Comparison of ENCODE assay signal across 8 mouse cellular contexts in the genomic region with DNA sequence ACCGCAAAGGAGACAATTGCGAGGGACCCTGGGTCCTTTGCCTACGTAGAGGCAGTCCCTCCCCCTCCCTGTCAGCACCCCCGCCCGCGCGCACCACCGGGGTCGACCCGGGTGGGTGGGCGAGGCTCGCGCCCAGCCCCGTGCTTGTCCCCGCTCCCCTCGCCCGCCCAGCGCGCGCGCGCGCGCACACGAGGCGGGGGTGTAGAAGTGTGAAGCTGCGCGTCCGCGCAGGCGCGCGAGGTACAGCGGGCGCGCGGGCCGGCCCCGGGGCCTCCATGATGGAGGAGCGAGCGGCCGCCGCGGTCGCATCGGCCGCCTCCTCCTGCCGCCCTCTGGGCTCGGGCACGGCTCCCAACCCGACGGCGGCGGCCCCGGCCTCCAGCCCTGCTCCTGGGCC. TPM values are rescaled to one million over a fixed set of nuclear protein-coding genes. Genes with fewer than 3 reads are reported as not detected.
DNase-seq lines count a peak whose midpoint lies in the region; ATAC-seq and TF ChIP-seq lines count a peak whose summit lies in the region.

No protein-coding gene starts in this region.

- POLR2A ChIA-PET in Patski (lab: Charles Lee), result no interaction called here

- peaks cover 24% of the 10 kb centered on the region for H3K4me1 ChIP-seq in cerebellum, adult 2 months (ENCODE audit: control insufficient read depth, insufficient read depth, low read length)
- peaks cover 40% of the 10 kb centered on the region for H3K4me1 ChIP-seq in forebrain, postnatal 0 days (ENCODE audit: insufficient read depth)

- TF ChIP-seq CTCF in Patski (IDR thresholded peaks at IDR 0.05), result no peak
- no peak for TF ChIP-seq CTCF in cerebellum, adult 2 months (IDR thresholded peaks at IDR 0.05; ENCODE audit: borderline replicate concordance, insufficient read depth, low read depth, low read length)
- no peak for TF ChIP-seq CTCF in forebrain, postnatal 0 days (IDR thresholded peaks at IDR 0.05; ENCODE audit: low read depth)

- no peak for DNase-seq in Patski (ENCODE audit: low read depth, low spot score)
- DNase-seq in cerebellum, adult 2 months, result peak in 1 of 2 experiments; percentile 86
- DNase-seq in forebrain, postnatal 0 days, result peak; percentile 95
- peak; percentile 81 for DNase-seq in heart, postnatal 4 days
- DNase-seq in layer of hippocampus, postnatal 14 days (ENCODE audit: low spot score in 2 of 2), result peak; percentile 75 to 81
- peak; percentile 80 for DNase-seq in lung, postnatal 14 days
- peak; percentile 93 for DNase-seq in retina, postnatal 1 day
- peak; percentile 71 for DNase-seq in urinary bladder, postnatal 25 days (ENCODE audit: low spot score)

- H3K36me3 ChIP-seq in forebrain, postnatal 0 days (ENCODE audit: insufficient read depth), result no peaks in the 10 kb centered on the region

- CTCF ChIA-PET in Patski (lab: Charles Lee), result no interaction called here

- peak; percentile 52 for ATAC-seq in Patski
- ATAC-seq in forebrain, postnatal 0 days, result peak; percentile 83

- peak; percentile 44; the same call in 1 of the 2 replicates for TF ChIP-seq POLR2A in cerebellum, adult 2 months (IDR thresholded peaks at IDR 0.05; ENCODE audit: borderline replicate concordance, insufficient read depth, low read length)

- peak overlapping the region; percentile 90 for H3K4me3 ChIP-seq in cerebellum, adult 2 months (replicated peaks; ENCODE audit: insufficient read depth, low read depth, low read length)
- H3K4me3 ChIP-seq in forebrain, postnatal 0 days (ENCODE audit: low read depth, low read length), result peak overlapping the region; percentile 96

- in situ Hi-C loops in Patski (cut with MboI; ENCODE audit: low pct_unique_long_range_greater_than_20kb), result no loop called here

- peak overlapping the region; percentile 81 for H3K27ac ChIP-seq in cerebellum, adult 2 months (ENCODE audit: insufficient read depth, low read length)
- H3K27ac ChIP-seq in forebrain, postnatal 0 days (ENCODE audit: low read depth, low read length), result peak overlapping the region; percentile 98

- H3K4me2 ChIP-seq in forebrain, postnatal 0 days (ENCODE audit: low read depth), result peak overlapping the region; percentile 88

- H3K9ac ChIP-seq in forebrain, postnatal 0 days, result peak overlapping the region; percentile 99

- under 1% methylated on average over 51 of the region's 55 CpGs for WGBS in cerebellum, adult 2 months
- WGBS in forebrain, postnatal 0 days, result 0% methylated on average over 54 of the region's 55 CpGs

- no peaks in the 10 kb centered on the region for H3K27me3 ChIP-seq in Patski
- no peaks in the 10 kb centered on the region for H3K27me3 ChIP-seq in cerebellum, adult 2 months (ENCODE audit: control insufficient read depth, insufficient read depth, low read length)
- no peaks in the 10 kb centered on the region for H3K27me3 ChIP-seq in forebrain, postnatal 0 days (ENCODE audit: insufficient read depth, low read length)

- no peaks in the 10 kb centered on the region for H3K9me3 ChIP-seq in forebrain, postnatal 0 days (ENCODE audit: low read length)

RNA-seq across cellular contexts. Expression of gene Strn4, which starts 0.4 kb away (rescaled TPM):
- 90.0 TPM for polyA plus RNA-seq in Patski (2021)
- 158 and 160 TPM in 2 replicates for polyA plus RNA-seq in cerebellum, adult 2 months (2012; rRNA removed)
- total RNA-seq in forebrain, postnatal 0 days (2014; rRNA removed), result 240 and 243 TPM in 2 replicates
- polyA plus RNA-seq in forebrain, postnatal 0 days (2015; fragmentation: Nextera tagmentation; extraction: Ambion mirVana), result 168 and 169 TPM in 2 replicates
- total RNA-seq in heart, postnatal 4 days (2021), result 10 to 100 TPM; 87.0 to 99.9 TPM
- total RNA-seq in layer of hippocampus, postnatal 14 days (2021), result 100 to 1,000 TPM; 279 to 300 TPM

RNA-seq across cellular contexts. Expression of gene Fkrp, which starts 0.5 kb away (rescaled TPM):
- 33.4 TPM for polyA plus RNA-seq in Patski (2021)
- 38.6 and 38.9 TPM in 2 replicates for polyA plus RNA-seq in cerebellum, adult 2 months (2012; rRNA removed)
- 40.0 and 54.6 TPM in 2 replicates for total RNA-seq in forebrain, postnatal 0 days (2014; rRNA removed)
- polyA plus RNA-seq in forebrain, postnatal 0 days (2015; fragmentation: Nextera tagmentation; extraction: Ambion mirVana), result 31.7 and 37.8 TPM in 2 replicates
- total RNA-seq in heart, postnatal 4 days (2021), result 10 to 100 TPM; 45.0 to 49.2 TPM
- 10 to 100 TPM; 45.9 to 46.2 TPM for total RNA-seq in layer of hippocampus, postnatal 14 days (2021)

RNA-seq across cellular contexts. Expression of gene Prkd2, which starts 26.6 kb away (rescaled TPM):
- polyA plus RNA-seq in Patski (2021), result 15.3 TPM
- 6.5 and 7.5 TPM in 2 replicates for polyA plus RNA-seq in cerebellum, adult 2 months (2012; rRNA removed)
- total RNA-seq in forebrain, postnatal 0 days (2014; rRNA removed), result 2.9 and 3.9 TPM in 2 replicates
- polyA plus RNA-seq in forebrain, postnatal 0 days (2015; fragmentation: Nextera tagmentation; extraction: Ambion mirVana), result 2.7 and 4.0 TPM in 2 replicates
- total RNA-seq in heart, postnatal 4 days (2021), result 10 to 100 TPM; 23.0 to 23.4 TPM
- total RNA-seq in layer of hippocampus, postnatal 14 days (2021), result 1 to 10 TPM; 6.8 to 9.1 TPM

RNA-seq across cellular contexts. Expression of gene Slc1a5, which starts 34.9 kb away (rescaled TPM):
- polyA plus RNA-seq in Patski (2021), result 69.5 TPM
- 3.5 and 4.0 TPM in 2 replicates for polyA plus RNA-seq in cerebellum, adult 2 months (2012; rRNA removed)
- total RNA-seq in forebrain, postnatal 0 days (2014; rRNA removed), result 6.3 and 9.3 TPM in 2 replicates
- 7.2 and 7.5 TPM in 2 replicates for polyA plus RNA-seq in forebrain, postnatal 0 days (2015; fragmentation: Nextera tagmentation; extraction: Ambion mirVana)
- 10 to 100 TPM; 28.4 to 28.7 TPM for total RNA-seq in heart, postnatal 4 days (2021)
- 1 to 10 TPM; 5.5 to 5.8 TPM for total RNA-seq in layer of hippocampus, postnatal 14 days (2021)

RNA-seq across cellular contexts. Expression of gene Dact3, which starts 59.0 kb away (rescaled TPM):
- polyA plus RNA-seq in Patski (2021), result 2.2 TPM
- 60.8 and 68.2 TPM in 2 replicates for polyA plus RNA-seq in cerebellum, adult 2 months (2012; rRNA removed)
- 69.0 and 70.3 TPM in 2 replicates for total RNA-seq in forebrain, postnatal 0 days (2014; rRNA removed)
- 7.8 and 8.6 TPM in 2 replicates for polyA plus RNA-seq in forebrain, postnatal 0 days (2015; fragmentation: Nextera tagmentation; extraction: Ambion mirVana)
- total RNA-seq in heart, postnatal 4 days (2021), result 10 to 100 TPM; 45.2 to 48.6 TPM
- 100 to 1,000 TPM; 115 to 120 TPM for total RNA-seq in layer of hippocampus, postnatal 14 days (2021)
